Mouse (Mus musculus) adipocyte (in vitro differentiated cells): ENCODE data around the gene Boll.
"Not testable (repeated sequence)": the region's sequence is repeated elsewhere in the genome, so short reads cannot be mapped to it uniquely, and the experiment has no call there.

Experiments
- DNase-seq: peaks from one replicate; pipeline ENCODE4 v3.0.0-alpha.2; 2016; ENCODE audit warnings: low spot score

Gene Boll

GRCm38 (mm10) chr1:55363044-55363565 is at the start of gene Boll:
Gene Boll, minus strand, starts transcription at chr1:55363469.
- DNase-seq = no peak

- no peak for DNase-seq
Observed at GRCm38 (mm10) chr1:55412569-55412968, 49.3 kb upstream of the Boll start.

- DNase-seq = no peak
Observed at GRCm38 (mm10) chr1:55411079-55411478, 47.8 kb upstream of the Boll start.

- no peak for DNase-seq
Observed at GRCm38 (mm10) chr1:55410670-55411069, 47.4 kb upstream of the Boll start.

- DNase-seq = no peak
Observed at GRCm38 (mm10) chr1:55406531-55407375, 43.5 kb upstream of the Boll start.

GRCm38 (mm10) chr1:55406023-55406413 is 42.7 kb upstream of the Boll start:
- peak; percentile 25 for DNase-seq

DNA sequence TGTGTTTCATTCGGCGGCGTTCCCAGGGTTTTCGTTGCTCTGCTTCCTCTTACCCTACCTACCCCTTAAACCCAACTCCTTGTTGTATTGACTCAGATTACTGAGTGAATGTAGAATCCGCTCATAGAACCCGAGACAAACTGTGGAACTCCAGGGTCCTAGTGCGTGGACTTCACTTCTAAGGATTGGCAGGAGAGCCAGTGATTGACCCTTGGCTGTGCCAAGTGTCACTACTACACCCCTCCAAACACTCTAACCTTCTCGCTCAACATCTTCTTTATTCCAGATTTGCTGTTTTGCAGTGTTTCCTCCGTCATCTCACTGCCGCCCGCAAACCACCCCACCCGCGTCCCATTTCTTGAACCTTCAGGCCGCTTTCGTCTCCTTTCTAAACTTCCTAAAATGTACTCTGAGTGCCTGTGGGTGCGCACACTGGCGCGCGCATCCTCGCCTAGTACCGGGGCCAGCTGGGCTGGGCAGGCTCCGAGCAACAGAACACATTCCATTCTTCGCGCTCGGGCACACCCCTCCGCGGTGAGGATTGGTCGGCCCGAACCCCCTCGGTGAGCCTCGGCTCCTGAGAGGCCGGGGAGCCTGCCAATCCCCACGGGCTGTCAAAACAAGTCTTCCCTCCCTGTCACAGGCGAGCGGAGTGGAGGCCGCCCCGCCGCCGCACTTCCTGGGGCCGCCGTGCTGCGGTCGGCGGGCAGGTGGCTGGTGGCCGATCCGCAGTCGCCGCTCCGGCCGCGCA is 42.2 kb upstream of the Boll start, which contains the start of gene Plcl1:
Gene Plcl1, plus strand, starts transcription at position 650 of the 751 bp plus-strand sequence.
- peak; percentile 67 for DNase-seq

GRCm38 (mm10) chr1:55404439-55404838 is 41.2 kb upstream of the Boll start:
- peak; percentile 80 for DNase-seq

- no peak for DNase-seq
Observed at GRCm38 (mm10) chr1:55399891-55400290, 36.6 kb upstream of the Boll start.

DNA sequence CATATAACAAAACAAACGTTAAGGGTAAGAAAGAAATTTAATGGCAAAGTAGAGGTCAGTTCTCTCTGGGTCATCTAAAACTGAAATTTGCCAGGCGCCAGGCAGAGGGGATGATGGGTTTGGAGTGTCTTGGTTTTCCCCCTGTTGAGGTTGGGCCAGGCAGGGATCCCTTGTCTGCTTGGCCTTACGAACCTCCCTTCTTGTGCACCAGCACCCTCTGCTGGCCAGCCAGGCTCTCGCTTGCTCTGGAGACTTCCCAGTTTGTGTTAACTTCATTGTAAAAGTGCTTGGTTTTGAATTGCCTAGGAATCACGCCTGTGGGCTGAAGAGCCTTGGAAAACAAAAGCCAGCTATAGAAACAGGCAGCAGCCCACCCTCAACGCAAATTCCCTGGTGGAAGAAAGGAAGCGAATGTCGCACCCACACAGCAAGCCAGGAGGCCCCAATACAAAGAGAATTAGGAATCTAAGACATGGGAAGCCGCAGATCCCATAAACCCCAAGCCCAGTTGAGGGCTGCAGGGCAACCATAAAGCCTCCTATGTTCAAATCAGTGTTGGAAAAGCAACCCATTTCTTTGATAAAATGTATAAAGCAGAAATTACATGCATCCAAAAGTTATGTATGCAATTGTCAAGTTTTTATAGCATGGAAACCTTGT is 20.0 kb upstream of the Boll start:
- peak; percentile 87 for DNase-seq

- no peak for DNase-seq
Observed at GRCm38 (mm10) chr1:55380527-55380926, 17.3 kb upstream of the Boll start.

DNA sequence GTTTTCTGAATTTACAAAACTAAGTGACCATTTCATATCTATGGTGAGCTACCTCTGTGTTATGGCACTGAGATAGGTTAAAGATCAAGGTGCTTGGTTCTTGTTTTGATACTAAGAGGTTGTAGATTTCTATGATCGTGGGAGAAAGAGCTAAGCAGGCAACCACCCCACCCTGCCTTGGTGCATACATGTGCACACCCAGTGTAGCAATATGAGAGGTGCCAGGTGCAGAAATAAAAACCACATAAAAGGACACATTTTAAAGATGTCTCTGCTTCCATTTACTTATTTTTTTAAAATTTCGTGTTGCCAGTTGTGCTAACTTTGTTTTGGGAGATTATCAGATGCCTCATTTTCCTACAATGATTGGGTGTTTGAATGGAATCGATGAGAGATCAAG is 9.4 kb upstream of the Boll start:
- DNase-seq = no peak

DNA sequence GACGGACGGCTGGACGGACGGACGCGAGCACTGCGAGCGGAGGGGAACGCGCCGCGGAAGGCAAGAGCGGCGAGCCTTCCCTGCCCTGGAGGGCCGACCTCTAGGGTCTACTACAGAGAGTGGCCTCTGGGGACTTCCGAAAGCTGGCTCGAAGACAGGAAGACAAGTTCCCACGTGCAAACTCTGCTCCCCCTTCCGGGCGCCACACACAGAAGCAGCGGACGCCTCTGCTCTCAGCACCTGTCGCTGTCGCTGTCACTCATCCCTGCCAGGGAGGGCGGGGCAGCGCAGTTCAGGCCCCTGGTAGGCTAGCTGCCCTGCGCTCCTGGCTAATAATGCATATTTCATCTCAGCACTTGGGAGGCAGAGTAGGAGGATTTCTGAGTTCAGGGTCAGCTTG is 317 bp upstream of the Boll start:
- DNase-seq = no peak

- no peak for DNase-seq
Observed at GRCm38 (mm10) chr1:55362634-55363033, 635 bp downstream of the Boll start.

GRCm38 (mm10) chr1:55351914-55352313 is 11.4 kb downstream of the Boll start:
- not testable (repeated sequence) for DNase-seq

DNA sequence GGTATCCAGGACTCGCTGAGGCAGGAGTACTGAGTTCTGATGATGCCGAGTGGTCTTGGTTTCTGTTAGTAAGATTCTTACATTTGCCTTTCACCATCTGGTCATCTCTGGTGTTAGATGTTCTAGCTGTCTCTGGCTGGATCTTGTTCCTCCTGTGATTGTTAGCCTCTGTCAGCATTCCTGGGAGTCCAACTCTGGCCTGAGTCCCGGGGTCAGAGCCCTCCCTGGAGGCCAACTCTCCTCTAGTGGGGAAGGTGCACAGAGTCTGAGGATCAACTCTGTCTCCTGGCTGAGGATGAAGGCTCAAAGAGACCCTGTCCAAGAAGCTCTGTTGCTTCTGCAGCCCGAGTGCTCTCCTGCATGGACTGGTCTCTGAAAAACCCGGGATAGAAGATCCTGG is 37.8 kb downstream of the Boll start:
- DNase-seq = not testable (repeated sequence)

GRCm38 (mm10) chr1:55301077-55301476 is 62.2 kb downstream of the Boll start:
- peak; percentile 6 for DNase-seq

GRCm38 (mm10) chr1:55279081-55279480 is 84.2 kb downstream of the Boll start:
- DNase-seq = no peak

- no peak for DNase-seq
Observed at GRCm38 (mm10) chr1:55265447-55265846, 97.8 kb downstream of the Boll start.

- DNase-seq = no peak
Observed at GRCm38 (mm10) chr1:55264385-55264784, 98.9 kb downstream of the Boll start.

- DNase-seq = no peak
Observed at GRCm38 (mm10) chr1:55246374-55246773, 116.9 kb downstream of the Boll start.

- peak; percentile 89 for DNase-seq
Observed at GRCm38 (mm10) chr1:55239237-55239636, 124.0 kb downstream of the Boll start.
